Mouse (Mus musculus) MEL (cell line): ENCODE measurements around the gene Klc1.

Experiments used
- CTCF ChIP-seq, 3 experiments: IDR thresholded peaks in 2 of 3; conservative IDR thresholded peaks in 1 of 3; 2 replicates each; pipeline ENCODE4 v1.5.1; 2011 to 2012; ENCODE audit warnings: low read length in 3 of 3, low read depth in 2 of 3, mild to moderate bottlenecking in 2 of 3, improper control_type of control experiment in 1 of 3, inconsistent platforms in 1 of 3, mixed read lengths in 1 of 3, moderate library complexity in 1 of 3; ENCODE audit not compliant: control insufficient read depth in 1 of 3, insufficient read depth in 1 of 3, poor library complexity in 1 of 3, severe bottlenecking in 1 of 3
- EP300 ChIP-seq, 2 experiments: IDR thresholded peaks; 2 replicates each; pipeline ENCODE4 v1.6.1; 2011; ENCODE audit warnings: improper control_type of control experiment in 2 of 2, low read length in 2 of 2, low read depth in 1 of 2, mild to moderate bottlenecking in 1 of 2
- HCFC1 ChIP-seq: IDR thresholded peaks from 2 replicates; pipeline ENCODE4 v1.6.1; 2012; ENCODE audit warnings: low read depth, mild to moderate bottlenecking, inconsistent platforms, low read length, improper control_type of control experiment, moderate library complexity
- POLR2A ChIP-seq, 2 experiments: IDR thresholded peaks; 2 replicates each; pipeline ENCODE4 v1.6.1; 2011 to 2012; ENCODE audit warnings: low read length in 2 of 2, mild to moderate bottlenecking in 2 of 2, control low read depth in 1 of 2, improper control_type of control experiment in 1 of 2, low read depth in 1 of 2, moderate library complexity in 1 of 2; ENCODE audit not compliant: control insufficient read depth in 1 of 2, insufficient read depth in 1 of 2, poor library complexity in 1 of 2
- TBP ChIP-seq: IDR thresholded peaks from 2 replicates; pipeline ENCODE4 v1.8.0; 2011; ENCODE audit warnings: low read depth, low read length, improper control_type of control experiment
- USF1 ChIP-seq: IDR thresholded peaks from 2 replicates; pipeline ENCODE4 v1.6.1; 2014; ENCODE audit warnings: low read depth, mild to moderate bottlenecking, inconsistent platforms, low read length, improper control_type of control experiment, moderate library complexity
- ZNF384 ChIP-seq: IDR thresholded peaks from 2 replicates; pipeline ENCODE4 v1.6.1; 2012; ENCODE audit warnings: low read depth, mild to moderate bottlenecking, inconsistent platforms, low read length, improper control_type of control experiment

DNA sequence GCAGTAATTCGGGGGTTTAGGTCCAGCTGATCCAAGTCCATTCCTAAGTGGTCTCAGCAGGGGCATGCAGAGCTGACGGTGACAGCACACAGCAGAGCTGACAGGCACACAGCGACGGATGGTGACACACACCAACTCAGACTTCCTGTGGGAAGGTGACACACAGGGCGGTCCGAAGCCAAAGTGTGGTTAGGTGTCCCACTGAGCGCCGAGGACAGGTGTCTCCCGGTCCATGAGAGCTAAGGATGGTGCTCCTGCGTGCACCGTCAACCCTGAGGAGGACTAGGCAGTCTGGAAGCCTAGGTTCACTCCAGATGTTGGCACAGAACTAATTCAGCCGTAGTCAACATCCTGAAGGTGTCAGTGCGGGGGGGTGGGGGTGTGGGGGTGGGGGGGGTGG, 53.4 kb downstream of the Klc1 start:
- TF ChIP-seq USF1 (no peak), POLR2A (IDR thresholded peaks at IDR 0.05; ENCODE audit: control insufficient read depth in 1 of 2, insufficient read depth in 1 of 2, low read depth in 1 of 2, low read length in 2 of 2, poor library complexity in 1 of 2) (no peak), CTCF (IDR thresholded peaks at IDR 0.05 in 2 of 3, conservative IDR thresholded peaks at IDR 0.05 in 1 of 3; ENCODE audit: control insufficient read depth in 1 of 3, insufficient read depth in 1 of 3, low read depth in 2 of 3, low read length in 3 of 3, poor library complexity in 1 of 3, severe bottlenecking in 1 of 3) (no peak), EP300 (IDR thresholded peaks at IDR 0.05; ENCODE audit: low read depth in 1 of 2, low read length in 2 of 2) (no peak), HCFC1 (no peak), ZNF384 (no peak), TBP (no peak)
